Mouse (Mus musculus) adipocyte (in vitro differentiated cells): ENCODE results near the gene Soga3.

Experiments
- DNase-seq: peaks from one replicate; pipeline ENCODE4 v3.0.0-alpha.2; 2016; ENCODE audit warnings: low spot score

The Soga3 gene

DNA sequence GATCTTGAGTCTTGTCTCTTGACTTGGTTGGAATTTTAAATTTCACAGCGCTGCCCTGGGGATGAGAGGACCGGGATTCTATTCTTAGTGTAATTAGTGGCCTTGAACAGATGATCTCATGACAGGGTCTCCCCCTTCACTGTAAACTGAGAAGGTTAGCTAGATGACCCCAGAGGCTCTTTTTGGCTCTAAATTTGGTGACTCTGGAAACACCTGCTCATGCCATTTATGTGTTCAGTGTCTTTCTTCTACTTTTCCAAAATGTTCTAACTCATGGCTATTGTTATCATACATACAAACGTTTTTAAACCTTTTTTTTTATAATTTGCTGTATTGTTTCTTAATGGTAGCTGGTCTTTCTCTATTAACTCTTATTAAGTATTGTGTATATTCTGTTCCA, 65.1 kb downstream of the Soga3 start:
- no peak for DNase-seq

- no peak for DNase-seq
Measured at GRCm38 (mm10) chr10:29211453-29211852, 67.8 kb downstream of the Soga3 start, which contains the start of gene 9330159F19Rik. Gene 9330159F19Rik (plus strand): TSS chr10:29211606.

DNA sequence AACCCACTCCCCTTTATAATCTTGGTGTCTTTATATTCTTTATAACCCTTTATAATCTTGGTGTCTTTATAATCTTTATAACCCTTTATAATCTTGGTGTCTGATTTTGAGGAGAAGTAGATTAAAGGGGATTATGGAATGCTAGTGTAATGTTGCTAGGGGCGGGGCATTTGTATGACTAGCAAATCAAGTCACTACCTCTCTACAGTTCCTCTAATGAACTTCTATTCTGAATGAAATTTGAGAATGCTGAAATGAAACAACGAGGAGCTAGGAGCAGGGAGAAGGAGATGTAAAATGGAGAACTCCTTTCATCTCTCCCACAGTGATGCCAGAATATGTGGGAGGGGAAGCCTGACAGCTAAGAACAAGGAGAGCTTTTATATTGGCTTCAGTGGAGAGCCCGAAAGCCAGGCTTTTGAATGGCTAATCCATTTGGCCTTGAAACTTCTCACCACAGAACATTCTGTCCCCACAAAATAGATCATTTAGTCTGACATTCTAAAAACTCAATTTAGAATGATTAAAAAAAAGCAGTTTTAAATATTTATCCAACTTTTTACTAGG, 70.0 kb downstream of the Soga3 start:
- DNase-seq: no peak

DNA sequence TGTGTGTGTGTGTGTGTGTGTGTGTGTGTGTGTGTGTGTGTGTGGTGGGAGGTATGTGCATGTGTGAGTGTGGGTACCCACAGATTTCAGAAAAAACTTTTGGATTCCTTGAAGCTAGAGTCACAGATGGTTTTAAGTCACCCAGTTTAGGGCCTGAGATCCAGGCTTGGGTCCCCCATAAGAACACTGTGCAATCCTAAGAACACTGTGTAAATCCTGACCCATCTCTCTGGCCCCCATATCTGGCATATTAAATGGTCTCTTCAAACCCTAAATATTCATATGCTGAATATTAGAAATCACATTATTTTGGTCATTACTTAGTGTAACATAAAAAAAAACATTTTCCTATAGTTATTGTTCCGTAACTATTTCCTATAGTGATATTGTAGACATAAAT, 73.3 kb downstream of the Soga3 start:
- DNase-seq: no peak

GRCm38 (mm10) chr10:29217451-29217850, 73.8 kb downstream of the Soga3 start:
- no peak for DNase-seq

DNA sequence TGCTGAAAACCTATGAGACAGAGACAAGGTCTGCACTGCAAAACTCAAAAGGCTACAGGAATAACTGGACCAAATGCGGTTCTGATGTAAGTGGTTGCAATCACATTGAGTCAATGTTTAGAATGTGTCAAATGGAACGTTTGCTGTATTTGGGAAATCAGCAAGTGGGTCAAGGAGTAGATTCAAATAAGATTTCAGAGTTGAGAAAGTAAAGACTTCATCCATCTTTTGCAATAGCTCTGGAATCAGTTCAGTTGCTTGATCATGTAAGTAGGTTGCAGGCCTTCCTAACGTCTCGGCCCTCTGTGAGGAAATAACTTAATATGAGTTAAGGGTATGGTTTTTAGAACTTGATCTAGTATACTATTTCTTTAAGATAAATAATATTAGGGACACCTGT, 81.7 kb downstream of the Soga3 start:
- peak; percentile 67 for DNase-seq

DNA sequence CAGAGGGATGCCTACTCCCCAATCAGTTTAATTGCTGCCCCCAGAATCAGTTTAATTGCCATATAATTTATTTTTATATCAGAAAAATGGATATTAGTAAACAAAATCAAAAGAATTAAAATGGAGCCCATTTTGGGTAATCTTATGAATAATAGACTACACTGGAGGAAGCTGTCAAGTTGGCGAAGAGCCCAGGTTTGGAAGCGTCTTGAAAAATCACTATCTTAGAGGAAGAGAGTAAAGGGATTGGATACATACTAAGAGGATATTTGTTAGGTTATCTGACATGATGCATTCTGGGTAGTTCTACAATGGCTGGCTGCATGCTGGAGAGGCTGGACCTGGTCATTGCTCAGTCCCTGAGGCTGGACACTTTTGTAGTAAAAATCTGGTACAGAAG, 87.6 kb downstream of the Soga3 start:
- no peak for DNase-seq
